Mouse (Mus musculus) adrenal gland, adult (tissue): ENCODE measurements around the gene Hist1h2bh.
"Not testable (repeated sequence)": the region's sequence is repeated elsewhere in the genome, so short reads cannot be mapped to it uniquely, and the experiment has no call there.

Experiments
- DNase-seq, 2 experiments: peaks; one replicate each; pipeline ENCODE4 v3.0.0; 2022 to 2023; ENCODE audit warnings: low spot score in 1 of 2; ENCODE audit not compliant: inconsistent age in 2 of 2

Gene Hist1h2bh

GRCm38 (mm10) chr13:23552962-23553361, 9.8 kb upstream of the Hist1h2bh start, which contains the start of gene Hist1h1d:
Hist1h1d (plus strand) TSS chr13:23553262.
- DNase-seq, result no peak

GRCm38 (mm10) chr13:23551931-23552914, 9.0 kb upstream of the Hist1h2bh start:
- DNase-seq, result no peak

- DNase-seq, result peak; percentile 85 to 95
Observed at GRCm38 (mm10) chr13:23551146-23551834, 8.1 kb upstream of the Hist1h2bh start, which contains the start of gene Hist1h4f. Hist1h4f (minus strand) TSS chr13:23551648.

GRCm38 (mm10) chr13:23550761-23551145, 7.6 kb upstream of the Hist1h2bh start:
- no peak for DNase-seq

GRCm38 (mm10) chr13:23546694-23547093, 3.5 kb upstream of the Hist1h2bh start:
- DNase-seq, result no peak

- DNase-seq, result not testable (repeated sequence)
Observed at GRCm38 (mm10) chr13:23544787-23545120, 1.6 kb upstream of the Hist1h2bh start.

GRCm38 (mm10) chr13:23543965-23544786, 984 bp upstream of the Hist1h2bh start, which contains the start of gene Hist1h3f:
Hist1h3f (plus strand) TSS chr13:23544052.
- peak; percentile 81 to 97 for DNase-seq

GRCm38 (mm10) chr13:23542225-23542980, 789 bp downstream of the Hist1h2bh start:
- not testable (repeated sequence) for DNase-seq

GRCm38 (mm10) chr13:23541497-23541896, 1.7 kb downstream of the Hist1h2bh start:
- no peak for DNase-seq

GRCm38 (mm10) chr13:23539821-23540220, 3.4 kb downstream of the Hist1h2bh start:
- not testable (repeated sequence) for DNase-seq

- no peak for DNase-seq
Observed at GRCm38 (mm10) chr13:23538249-23538648, 4.9 kb downstream of the Hist1h2bh start.

GRCm38 (mm10) chr13:23537006-23537710, 6.0 kb downstream of the Hist1h2bh start:
- no peak for DNase-seq

- DNase-seq, result no peak
Observed at GRCm38 (mm10) chr13:23536076-23536822, 6.9 kb downstream of the Hist1h2bh start.

GRCm38 (mm10) chr13:23535137-23536075, 7.8 kb downstream of the Hist1h2bh start, which contains the start of gene Hist1h3g:
Hist1h3g (plus strand) TSS chr13:23535422.
- peak; percentile 87 to 96 for DNase-seq

GRCm38 (mm10) chr13:23534368-23535131, 8.6 kb downstream of the Hist1h2bh start:
- peak in 1 of 2 experiments; percentile 54 for DNase-seq

- peak; percentile 56 to 84 for DNase-seq
Observed at GRCm38 (mm10) chr13:23533560-23534367, 9.4 kb downstream of the Hist1h2bh start, which contains the start of gene Hist1h2af. Hist1h2af (plus strand) TSS chr13:23533906.
